Mouse (Mus musculus) lung, postnatal 10 days (tissue): Measurements from ENCODE around the gene Tmtc3.
"Not testable (repeated sequence)": the region's sequence is repeated elsewhere in the genome, so short reads cannot be mapped to it uniquely, and the experiment has no call there.

Experiments used
- DNase-seq: peaks from one replicate; pipeline ENCODE4 v3.0.0; 2021

Gene Tmtc3

GRCm38 (mm10) chr10:100487097-100487978 lies at the start of gene Tmtc3, which contains the start of gene Cep290:
Gene Tmtc3 (minus strand): TSS chr10:100487350.
Gene Cep290 (plus strand): TSS chr10:100487558.
- DNase-seq, result peak; percentile 97

- no peak for DNase-seq
Observed at GRCm38 (mm10) chr10:100524499-100525390, 37.6 kb upstream of the Tmtc3 start.

GRCm38 (mm10) chr10:100522330-100522729 lies 35.2 kb upstream of the Tmtc3 start:
- DNase-seq, result no peak

- no peak for DNase-seq
Observed at GRCm38 (mm10) chr10:100521617-100522016, 34.5 kb upstream of the Tmtc3 start.

- DNase-seq, result no peak
Observed at GRCm38 (mm10) chr10:100508170-100508569, 21.0 kb upstream of the Tmtc3 start.

- no peak for DNase-seq
Observed at GRCm38 (mm10) chr10:100498309-100498708, 11.2 kb upstream of the Tmtc3 start.

- DNase-seq, result peak; percentile 57
Observed at GRCm38 (mm10) chr10:100491916-100492315, 4.8 kb upstream of the Tmtc3 start.

GRCm38 (mm10) chr10:100486701-100487096 lies 451 bp downstream of the Tmtc3 start:
- no peak for DNase-seq

GRCm38 (mm10) chr10:100479538-100479937 lies 7.6 kb downstream of the Tmtc3 start:
- no peak for DNase-seq

- DNase-seq, result no peak
Observed at GRCm38 (mm10) chr10:100475040-100475439, 12.1 kb downstream of the Tmtc3 start.

- DNase-seq, result no peak
Observed at GRCm38 (mm10) chr10:100460515-100460914, 26.6 kb downstream of the Tmtc3 start.

- DNase-seq, result no peak
Observed at GRCm38 (mm10) chr10:100449394-100449793, 37.8 kb downstream of the Tmtc3 start.

GRCm38 (mm10) chr10:100427592-100427991 lies 59.6 kb downstream of the Tmtc3 start:
- DNase-seq, result no peak

- no peak for DNase-seq
Observed at GRCm38 (mm10) chr10:100415566-100415965, 71.6 kb downstream of the Tmtc3 start.

- DNase-seq, result not testable (repeated sequence)
Observed at GRCm38 (mm10) chr10:100402301-100402700, 84.8 kb downstream of the Tmtc3 start.
